Mouse (Mus musculus): ENCODE data around the gene Nipal4. TPM values are rescaled to one million over a fixed set of nuclear protein-coding genes. Genes with fewer than 3 reads are reported as not detected.

Nipal4 gene
- 0.43 and 0.47 TPM in 2 replicates for polyA plus RNA-seq (2015; fragmentation: Nextera tagmentation; extraction: Ambion mirVana)

GRCm38 (mm10) chr11:46165866-46166585 is at the start of gene Nipal4:
Gene Nipal4 (minus strand): TSS chr11:46166508.
- peak within 1 kb of the TSS; percentile 96 for H3K4me2 ChIP-seq
- H3K9me3 ChIP-seq: no peaks in the 10 kb centered on the region
- H3K4me1 ChIP-seq (replicated peaks): peaks cover 9% of the 10 kb centered on the region
- H3K4me3 ChIP-seq: peak within 1 kb of the TSS; percentile 48
- peak; percentile 54 for ATAC-seq (ENCODE audit: low FRiP score, low read depth)
- peak within 1 kb of the TSS; percentile 45 for H3K9ac ChIP-seq
- H3K36me3 ChIP-seq: no peaks in the 10 kb centered on the region
- peaks cover 6% of the 10 kb centered on the region; the same call in 1 of the 2 replicates for H3K27me3 ChIP-seq
- H3K27ac ChIP-seq (replicated peaks): no peak within 1 kb of the TSS
- 2% methylated on average over 40 of the region's 40 CpGs for WGBS

DNA sequence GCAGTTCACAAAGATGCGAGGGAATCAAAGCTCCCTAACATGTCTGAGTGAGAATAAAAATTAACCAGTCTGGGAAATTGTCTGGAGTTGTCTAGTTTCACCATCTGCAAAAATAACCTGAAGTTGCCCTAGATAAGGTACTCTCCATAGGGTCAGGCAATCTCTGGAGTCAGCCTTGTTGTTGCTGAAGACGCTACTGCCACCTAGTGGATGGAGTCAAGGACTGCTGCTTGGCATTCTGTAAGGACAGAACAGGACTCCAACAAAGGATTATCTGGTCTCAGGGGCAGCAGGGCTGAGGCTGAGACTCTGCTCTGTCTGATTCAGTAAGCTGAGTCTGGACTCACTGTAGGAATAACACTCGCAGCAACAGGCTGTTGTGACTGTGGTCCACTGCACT is 49.0 kb upstream of the Nipal4 start:
- H3K4me2 ChIP-seq: no peak overlapping the region
- WGBS: 22% methylated on average over 3 of the region's 3 CpGs
- H3K27ac ChIP-seq (replicated peaks): peak overlapping the region; percentile 58; the same call in 1 of the 2 replicates
- H3K27me3 ChIP-seq: no peaks in the 10 kb centered on the region
- no peaks in the 10 kb centered on the region for H3K9me3 ChIP-seq
- H3K36me3 ChIP-seq: peaks cover 2% of the 10 kb centered on the region; the same call in 1 of the 2 replicates
- H3K9ac ChIP-seq: no peak overlapping the region
- peak; percentile 55 for ATAC-seq (ENCODE audit: low FRiP score, low read depth)
- H3K4me3 ChIP-seq: no peak overlapping the region
- H3K4me1 ChIP-seq (replicated peaks): peaks cover 43% of the 10 kb centered on the region

DNA sequence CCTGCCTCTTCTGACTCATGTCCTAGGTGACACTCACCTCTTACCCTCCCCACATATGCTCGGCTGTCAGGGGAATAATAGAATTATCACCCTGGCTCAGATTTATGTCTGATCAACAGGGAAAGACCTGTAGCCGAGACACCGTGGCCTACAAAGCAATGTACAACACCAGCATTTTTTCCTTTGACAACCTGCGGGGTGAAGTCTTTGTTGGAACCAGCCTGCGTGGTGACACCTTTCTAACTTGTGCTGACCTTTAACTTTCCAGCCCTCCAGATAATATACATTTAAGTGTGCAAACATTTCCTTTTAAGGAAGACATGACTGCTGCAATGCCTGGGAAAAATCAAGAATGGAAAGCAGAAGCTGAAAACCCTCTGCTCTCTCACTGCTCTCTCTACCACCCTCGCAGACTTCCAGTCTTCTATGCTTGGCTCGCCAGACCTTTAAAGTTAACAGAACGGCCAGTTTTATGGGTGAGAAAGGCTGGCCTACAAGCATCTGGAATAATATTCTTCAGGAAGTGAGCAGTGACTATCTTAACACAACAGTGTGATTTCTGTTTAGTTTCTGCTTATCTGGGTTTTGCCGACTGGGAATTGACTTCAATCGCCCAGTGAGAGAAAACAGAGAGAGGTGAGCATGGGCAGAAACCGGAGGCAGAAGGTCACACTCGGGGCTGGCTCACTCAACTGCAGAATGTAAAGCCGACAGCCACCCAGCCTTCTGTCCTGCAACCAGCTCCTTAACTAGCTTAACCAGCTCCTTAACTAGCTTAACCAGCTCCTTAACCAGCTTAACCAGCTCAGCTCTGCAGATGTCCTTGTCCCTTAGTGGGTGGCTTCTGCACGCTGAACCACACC is 48.3 kb upstream of the Nipal4 start:
- Histone ChIP-seq H3K9me3 (no peaks in the 10 kb centered on the region), H3K36me3 (peaks cover 2% of the 10 kb centered on the region; the same call in 1 of the 2 replicates), H3K4me1 (replicated peaks) (peaks cover 36% of the 10 kb centered on the region), H3K9ac (no peak overlapping the region), H3K27ac (replicated peaks) (peak overlapping the region; percentile 54), H3K4me2 (no peak overlapping the region), H3K4me3 (no peak overlapping the region), H3K27me3 (no peaks in the 10 kb centered on the region)
- 77% methylated on average over 14 of the region's 14 CpGs for WGBS
- no peak for ATAC-seq (ENCODE audit: low FRiP score, low read depth)

GRCm38 (mm10) chr11:46213844-46214243 is 47.5 kb upstream of the Nipal4 start:
- no peak for ATAC-seq (ENCODE audit: low FRiP score, low read depth)
- Histone ChIP-seq H3K36me3 (peaks cover 2% of the 10 kb centered on the region; the same call in 1 of the 2 replicates), H3K4me1 (replicated peaks) (peaks cover 29% of the 10 kb centered on the region), H3K27me3 (no peaks in the 10 kb centered on the region), H3K9ac (no peak overlapping the region), H3K4me3 (no peak overlapping the region), H3K27ac (replicated peaks) (0 out of 2 replicates have a peak overlapping the region, but pooled peaks have one; percentile 10), H3K4me2 (no peak overlapping the region), H3K9me3 (no peaks in the 10 kb centered on the region)
- WGBS: 84% methylated on average over 5 of the region's 5 CpGs

DNA sequence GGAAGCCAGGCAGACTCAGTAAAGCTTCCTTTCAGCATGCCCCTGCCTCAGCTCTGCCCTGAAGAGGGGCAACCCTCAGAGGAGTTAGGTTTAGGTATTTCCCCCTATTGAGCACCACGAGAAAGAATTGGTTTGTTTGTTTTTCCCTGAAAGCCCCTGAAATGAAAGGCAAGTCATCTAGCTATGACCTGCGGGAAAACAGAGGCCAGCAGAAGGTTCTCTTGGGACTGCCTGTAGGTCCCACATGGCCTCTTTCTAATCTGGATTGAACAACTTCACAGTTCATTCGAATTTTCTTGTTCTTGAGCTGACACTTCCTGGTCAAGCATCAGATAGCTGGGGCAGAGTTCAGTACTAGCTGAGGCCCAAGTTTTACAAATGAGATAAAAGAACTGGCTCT is 45.5 kb upstream of the Nipal4 start:
- H3K4me2 ChIP-seq: no peak overlapping the region
- no peak overlapping the region for H3K4me3 ChIP-seq
- 29% methylated on average over 3 of the region's 3 CpGs for WGBS
- H3K9ac ChIP-seq: no peak overlapping the region
- ATAC-seq (ENCODE audit: low FRiP score, low read depth): no peak
- peaks cover 15% of the 10 kb centered on the region for H3K36me3 ChIP-seq
- peaks cover 12% of the 10 kb centered on the region; the same call in 1 of the 2 replicates for H3K4me1 ChIP-seq (replicated peaks)
- H3K9me3 ChIP-seq: no peaks in the 10 kb centered on the region
- H3K27me3 ChIP-seq: no peaks in the 10 kb centered on the region
- no peak overlapping the region for H3K27ac ChIP-seq (replicated peaks)

GRCm38 (mm10) chr11:46209884-46210283 is 43.6 kb upstream of the Nipal4 start:
- Histone ChIP-seq H3K27me3 (no peaks in the 10 kb centered on the region), H3K4me1 (replicated peaks) (peaks cover 5% of the 10 kb centered on the region; the same call in 1 of the 2 replicates), H3K36me3 (peaks cover 33% of the 10 kb centered on the region), H3K4me3 (no peak overlapping the region), H3K9ac (no peak overlapping the region), H3K27ac (replicated peaks) (no peak overlapping the region), H3K9me3 (no peaks in the 10 kb centered on the region), H3K4me2 (no peak overlapping the region)
- ATAC-seq (ENCODE audit: low FRiP score, low read depth): no peak
- 36% methylated on average over 2 of the region's 2 CpGs for WGBS

DNA sequence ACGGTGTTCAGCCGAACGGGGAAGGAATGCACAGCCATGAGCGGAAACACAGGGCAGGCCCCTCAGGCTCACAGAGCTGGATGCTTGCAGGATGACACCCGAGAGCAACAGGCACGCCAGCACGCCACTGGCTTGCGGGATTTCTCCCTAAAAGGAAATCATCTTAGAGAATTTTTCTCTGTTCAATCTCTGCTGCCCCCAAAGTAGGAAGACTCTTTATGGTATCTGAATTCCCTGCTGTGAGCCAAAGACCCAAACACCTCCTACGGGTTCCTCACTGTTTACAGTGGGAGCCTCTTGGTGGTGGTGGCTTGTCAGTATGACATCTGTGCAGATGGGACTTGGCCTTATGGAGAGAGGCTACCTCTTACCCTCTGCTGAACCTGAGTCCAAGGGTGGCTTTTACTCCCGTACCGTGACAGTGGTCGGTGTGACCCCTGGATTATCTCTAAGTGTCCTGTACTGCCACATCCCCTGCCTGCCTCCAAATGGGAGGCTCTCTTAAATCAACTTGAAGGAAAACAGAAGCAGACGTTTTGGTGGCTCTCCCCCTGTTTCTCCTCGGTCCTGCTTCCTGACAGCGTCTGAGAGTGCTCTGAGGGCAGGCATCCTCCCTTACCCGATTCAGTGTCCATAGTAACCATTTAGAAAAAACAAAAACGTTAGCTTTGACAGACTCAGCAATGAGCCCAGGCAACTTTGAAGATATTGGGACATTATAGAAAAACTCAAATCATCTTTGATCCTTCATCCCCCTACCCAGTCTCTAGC is 39.5 kb upstream of the Nipal4 start:
- no peaks in the 10 kb centered on the region for H3K9me3 ChIP-seq
- H3K36me3 ChIP-seq: peaks cover 46% of the 10 kb centered on the region
- no peaks in the 10 kb centered on the region for H3K27me3 ChIP-seq
- H3K9ac ChIP-seq: no peak overlapping the region
- no peak overlapping the region for H3K4me3 ChIP-seq
- no peak overlapping the region for H3K4me2 ChIP-seq
- 77% methylated on average over 17 of the region's 17 CpGs for WGBS
- H3K4me1 ChIP-seq (replicated peaks): peaks cover 4% of the 10 kb centered on the region; the same call in 1 of the 2 replicates
- H3K27ac ChIP-seq (replicated peaks): no peak overlapping the region
- ATAC-seq (ENCODE audit: low FRiP score, low read depth): no peak

GRCm38 (mm10) chr11:46204841-46205240 is 38.5 kb upstream of the Nipal4 start:
- ATAC-seq (ENCODE audit: low FRiP score, low read depth): no peak
- Histone ChIP-seq H3K4me2 (no peak overlapping the region), H3K27me3 (no peaks in the 10 kb centered on the region), H3K36me3 (peaks cover 56% of the 10 kb centered on the region), H3K4me1 (replicated peaks) (peaks cover 4% of the 10 kb centered on the region; the same call in 1 of the 2 replicates), H3K4me3 (no peak overlapping the region), H3K9ac (no peak overlapping the region), H3K27ac (replicated peaks) (no peak overlapping the region), H3K9me3 (no peaks in the 10 kb centered on the region)
- 86% methylated on average over 9 of the region's 9 CpGs for WGBS

- Histone ChIP-seq H3K4me1 (replicated peaks) (peaks cover 4% of the 10 kb centered on the region; the same call in 1 of the 2 replicates), H3K36me3 (peaks cover 72% of the 10 kb centered on the region), H3K9me3 (no peaks in the 10 kb centered on the region), H3K4me3 (no peak overlapping the region), H3K9ac (no peak overlapping the region), H3K4me2 (no peak overlapping the region), H3K27ac (replicated peaks) (no peak overlapping the region), H3K27me3 (no peaks in the 10 kb centered on the region)
- WGBS: 67% methylated on average over 10 of the region's 10 CpGs
- ATAC-seq (ENCODE audit: low FRiP score, low read depth): no peak
Observed at GRCm38 (mm10) chr11:46202547-46202887, 36.2 kb upstream of the Nipal4 start.

- WGBS: 71% methylated on average over 20 of the region's 20 CpGs
- no peak for ATAC-seq (ENCODE audit: low FRiP score, low read depth)
- Histone ChIP-seq H3K9ac (no peak overlapping the region), H3K27me3 (no peaks in the 10 kb centered on the region), H3K27ac (replicated peaks) (no peak overlapping the region), H3K9me3 (no peaks in the 10 kb centered on the region), H3K4me3 (no peak overlapping the region), H3K4me1 (replicated peaks) (peaks cover 4% of the 10 kb centered on the region; the same call in 1 of the 2 replicates), H3K4me2 (no peak overlapping the region), H3K36me3 (peaks cover 72% of the 10 kb centered on the region)
Observed at GRCm38 (mm10) chr11:46201636-46202546, 35.6 kb upstream of the Nipal4 start.

DNA sequence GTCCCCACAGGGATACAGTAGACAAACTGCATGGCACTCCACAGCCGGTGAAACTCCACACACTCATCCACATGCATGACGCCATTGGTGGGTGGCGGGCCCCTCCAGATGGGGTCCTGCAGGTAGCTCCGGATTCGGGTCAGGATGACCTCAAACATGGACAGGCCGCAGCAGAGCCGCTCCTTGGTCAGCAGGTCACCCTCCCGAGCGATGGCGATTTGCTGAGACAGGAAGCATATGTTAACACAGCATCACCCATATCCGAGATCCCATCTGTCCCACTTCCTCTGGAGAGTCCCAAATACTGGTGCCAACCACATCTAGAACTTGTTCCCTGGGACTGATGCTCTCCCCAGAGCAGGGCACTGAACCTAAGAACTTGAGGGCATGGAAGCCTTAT is 34.4 kb upstream of the Nipal4 start:
- H3K27me3 ChIP-seq: no peaks in the 10 kb centered on the region
- H3K27ac ChIP-seq (replicated peaks): no peak overlapping the region
- no peak for ATAC-seq (ENCODE audit: low FRiP score, low read depth)
- peaks cover 4% of the 10 kb centered on the region; the same call in 1 of the 2 replicates for H3K4me1 ChIP-seq (replicated peaks)
- 84% methylated on average over 11 of the region's 11 CpGs for whole genome bisulfite sequencing
- H3K4me2 ChIP-seq: no peak overlapping the region
- no peak overlapping the region for H3K4me3 ChIP-seq
- H3K36me3 ChIP-seq: peaks cover 71% of the 10 kb centered on the region
- H3K9me3 ChIP-seq: no peaks in the 10 kb centered on the region
- H3K9ac ChIP-seq: no peak overlapping the region
